Mouse (Mus musculus): ENCODE data around the gene Ralgps2.

DNA sequence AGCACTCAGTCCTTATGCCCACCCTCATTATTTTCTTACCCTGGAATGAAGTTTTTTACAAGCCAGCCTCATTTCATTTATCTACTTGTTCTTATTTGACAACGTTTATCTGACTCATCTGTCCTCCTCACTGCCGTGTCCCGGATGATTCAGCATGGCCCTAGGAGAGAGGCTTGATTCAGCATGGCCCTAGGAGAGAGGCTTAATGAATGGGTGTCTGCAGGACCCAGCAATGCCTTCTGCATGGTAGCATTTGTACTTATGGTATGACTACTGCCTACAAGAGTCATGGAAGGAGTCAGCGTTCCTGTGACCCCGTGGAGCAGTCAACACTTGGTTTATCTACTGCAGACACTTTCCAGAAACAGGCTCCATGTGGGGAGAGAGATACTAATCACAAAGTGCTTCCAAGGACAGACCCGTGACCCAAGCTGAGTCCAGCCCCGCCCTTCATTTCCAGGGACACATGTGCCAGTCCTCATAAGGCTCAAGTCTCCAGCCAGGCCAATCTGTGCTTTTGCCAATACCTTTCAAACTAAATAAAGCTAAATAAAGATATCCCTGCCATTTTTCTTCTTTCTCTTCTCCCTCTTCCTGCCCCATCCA is 31.9 kb upstream of the Ralgps2 start:
- no peak for TF ChIP-seq CTCF (IDR thresholded peaks at IDR 0.05; ENCODE audit: low read depth, low read length)
- TF ChIP-seq GATA1 (IDR thresholded peaks at IDR 0.05; ENCODE audit: borderline replicate concordance, low read length), result no peak
- no peak for TF ChIP-seq TAL1 (conservative IDR thresholded peaks at IDR 0.05; ENCODE audit: low read depth, low read length)
- TF ChIP-seq POLR2AphosphoS5 (IDR thresholded peaks at IDR 0.05; ENCODE audit: insufficient replicate concordance, low read depth, low read length), result no peak
